Mouse (Mus musculus): ENCODE measurements around the gene Zfp931.

DNA sequence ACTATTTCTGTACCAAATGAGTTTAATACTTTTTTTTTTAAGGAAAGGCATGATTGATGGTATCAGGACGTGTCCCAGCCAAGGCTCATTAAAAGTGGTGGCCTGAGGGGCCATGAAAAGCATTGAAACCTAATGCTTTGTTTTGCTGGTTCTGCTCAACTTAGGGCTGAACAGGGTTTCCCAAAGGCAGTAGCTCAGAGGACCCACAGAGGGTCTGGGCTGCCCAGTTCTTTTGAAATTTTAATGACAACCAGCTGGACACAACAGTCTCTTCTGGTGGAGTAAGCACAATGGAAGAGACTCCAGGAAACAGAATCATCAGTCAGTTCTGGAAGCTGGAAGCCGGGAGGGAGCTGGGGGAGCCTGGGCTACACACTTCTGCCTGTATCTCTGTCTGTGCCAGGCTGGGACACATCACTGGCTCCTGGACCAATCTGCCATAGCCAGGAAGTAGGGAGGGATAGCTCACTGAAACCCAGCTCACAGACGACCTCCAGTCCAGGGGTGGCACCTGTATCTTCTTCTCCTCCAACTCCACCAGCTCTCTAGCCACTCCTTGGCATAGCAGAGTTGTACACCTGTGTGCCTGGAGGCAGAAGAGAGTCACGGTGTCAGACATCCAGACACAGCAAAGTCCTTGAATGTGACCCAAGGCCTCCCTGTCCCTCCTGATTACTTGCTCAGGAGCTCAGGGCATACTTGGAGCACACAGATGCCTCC is 43.8 kb upstream of the Zfp931 start:
- TF ChIP-seq CTCF (IDR thresholded peaks at IDR 0.05; ENCODE audit: low read depth): no peak
- TF ChIP-seq EP300 (IDR thresholded peaks at IDR 0.05; ENCODE audit: low read depth): no peak

Data from liver, postnatal 0 days (tissue).